Mouse (Mus musculus) megakaryocyte, embryonic 14.5 days (primary cell): ENCODE results near the gene Phf12. TPM values are rescaled to one million over a fixed set of nuclear protein-coding genes. Genes with fewer than 3 reads are reported as not detected.

Experiments
- H3K27me3 ChIP-seq: replicated peaks from 2 replicates; pipeline ENCODE3; 2012; ENCODE audit warnings: inconsistent platforms
- H3K36me3 ChIP-seq: replicated peaks from 2 replicates; pipeline ENCODE3; 2012; ENCODE audit warnings: low read length, inconsistent platforms, mixed read lengths
- H3K4me1 ChIP-seq: 2 replicates; pipeline ENCODE4 v1.6.1; 2012; ENCODE audit warnings: inconsistent platforms
- H3K4me3 ChIP-seq: replicated peaks from 2 replicates; pipeline ENCODE3; 2012; ENCODE audit warnings: moderate library complexity, mild to moderate bottlenecking, inconsistent platforms
- H3K9me3 ChIP-seq: 2 replicates; pipeline ENCODE4 v1.6.1; 2012; ENCODE audit warnings: inconsistent platforms
- FLI1 ChIP-seq: IDR thresholded peaks from 2 replicates; pipeline ENCODE4 v1.6.1; 2012; ENCODE audit warnings: low read length, inconsistent platforms, mixed read lengths
- GATA1 ChIP-seq: IDR thresholded peaks from 3 replicates; pipeline ENCODE4 v1.6.1; 2012; ENCODE audit warnings: mixed read lengths, low read length, inconsistent platforms, borderline replicate concordance
- polyA plus RNA-seq: library from polyadenylated mRNA; stranded (reverse); fragments of >175 nt; gene quantifications from 2 replicates; pipeline ENCODE4 v1.2.3, GENCODE M21; 2012; ENCODE audit warnings: low replicate concordance; ENCODE audit not compliant: insufficient read depth

Phf12 gene
- polyA plus RNA-seq, 1 experiment, result 75.4 TPM

DNA sequence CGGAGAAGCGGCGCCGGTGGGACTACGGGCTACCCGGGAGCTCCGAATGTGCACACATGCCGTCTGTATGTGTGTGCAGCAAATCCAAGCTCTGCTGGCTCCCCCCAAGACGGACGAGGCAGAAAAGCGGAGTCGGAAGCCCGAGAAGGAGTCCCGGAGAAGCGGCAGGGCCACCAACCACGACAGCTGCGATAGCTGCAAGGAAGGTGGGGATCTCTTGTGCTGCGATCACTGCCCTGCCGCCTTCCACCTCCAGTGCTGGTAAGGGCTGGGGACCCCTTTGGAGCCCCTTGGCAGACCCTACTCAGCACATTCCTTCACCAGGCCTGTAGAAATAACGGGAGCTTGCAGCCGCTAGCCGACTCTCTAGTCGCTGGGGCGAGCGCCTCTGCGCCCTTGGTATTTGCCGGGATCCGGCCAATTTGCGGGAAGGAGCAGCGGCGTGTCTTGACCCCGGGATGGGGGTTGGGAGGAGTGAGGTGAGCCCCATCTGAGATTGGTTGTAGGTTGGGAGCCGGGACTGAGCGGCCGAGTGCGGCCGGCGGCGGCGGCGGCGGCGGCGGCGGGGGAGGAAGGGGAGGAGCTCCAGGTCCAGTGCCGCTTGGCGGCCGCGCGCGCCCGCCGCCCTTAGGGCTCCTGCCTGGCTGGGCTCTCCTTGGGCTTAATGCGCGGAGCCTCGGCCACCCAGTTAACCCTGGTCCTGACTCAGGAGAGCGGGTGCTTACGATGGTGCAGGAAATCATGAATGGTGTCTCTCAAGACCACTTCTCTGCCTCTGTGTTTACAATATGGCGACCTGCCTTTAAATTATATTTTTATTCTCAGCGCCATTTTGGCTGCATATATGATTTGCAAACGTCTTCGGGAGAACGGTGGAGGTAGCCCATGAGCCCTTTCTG is 1.6 kb downstream of the Phf12 start:
- Histone ChIP-seq H3K4me3 (peak overlapping the region; percentile 98), H3K27me3 (no peaks in the 10 kb centered on the region), H3K9me3 (no peaks in the 10 kb centered on the region), H3K4me1 (peaks cover 41% of the 10 kb centered on the region), H3K36me3 (peaks cover 35% of the 10 kb centered on the region)
- TF ChIP-seq FLI1, result no peak

DNA sequence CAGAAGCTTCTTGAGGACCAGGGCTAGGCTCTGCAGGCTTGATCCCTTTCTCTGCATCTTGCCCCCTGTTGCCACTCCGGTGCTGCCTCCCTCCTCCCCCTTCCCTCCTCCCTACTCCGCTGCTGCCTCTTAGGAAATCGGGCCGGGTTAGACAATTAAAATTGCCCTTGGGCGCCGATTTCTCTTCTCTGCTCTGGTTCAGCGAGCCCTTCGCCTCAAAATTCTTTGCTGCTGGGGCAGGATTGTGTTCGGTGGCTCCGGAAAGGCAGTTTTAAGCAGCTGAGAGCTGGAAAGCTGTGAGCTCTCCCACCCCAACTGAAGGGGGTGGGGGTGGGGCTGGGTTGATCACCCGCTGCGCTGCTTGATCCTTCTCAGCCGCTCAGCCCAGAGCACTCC is 2.3 kb downstream of the Phf12 start:
- peaks cover 42% of the 10 kb centered on the region for H3K4me1 ChIP-seq
- peaks cover 42% of the 10 kb centered on the region for H3K36me3 ChIP-seq
- no peak for TF ChIP-seq FLI1
- no peak for TF ChIP-seq GATA1
- H3K27me3 ChIP-seq, result no peaks in the 10 kb centered on the region
- H3K4me3 ChIP-seq, result peak overlapping the region; percentile 98
- H3K9me3 ChIP-seq, result no peaks in the 10 kb centered on the region

GRCm38 (mm10) chr11:77985541-77986065 is 3.0 kb downstream of the Phf12 start:
- no peaks in the 10 kb centered on the region for H3K9me3 ChIP-seq
- H3K36me3 ChIP-seq, result peaks cover 48% of the 10 kb centered on the region
- peaks cover 38% of the 10 kb centered on the region for H3K4me1 ChIP-seq
- TF ChIP-seq GATA1, result no peak
- TF ChIP-seq FLI1, result no peak
- H3K4me3 ChIP-seq, result peak overlapping the region; percentile 98
- no peaks in the 10 kb centered on the region for H3K27me3 ChIP-seq

- no peaks in the 10 kb centered on the region for H3K27me3 ChIP-seq
- peaks cover 28% of the 10 kb centered on the region for H3K4me1 ChIP-seq
- no peaks in the 10 kb centered on the region for H3K9me3 ChIP-seq
- H3K36me3 ChIP-seq, result peaks cover 77% of the 10 kb centered on the region
- H3K4me3 ChIP-seq, result no peak overlapping the region
- TF ChIP-seq FLI1 (no peak), GATA1 (no peak)
Observed at GRCm38 (mm10) chr11:77989071-77989690, 6.6 kb downstream of the Phf12 start.

DNA sequence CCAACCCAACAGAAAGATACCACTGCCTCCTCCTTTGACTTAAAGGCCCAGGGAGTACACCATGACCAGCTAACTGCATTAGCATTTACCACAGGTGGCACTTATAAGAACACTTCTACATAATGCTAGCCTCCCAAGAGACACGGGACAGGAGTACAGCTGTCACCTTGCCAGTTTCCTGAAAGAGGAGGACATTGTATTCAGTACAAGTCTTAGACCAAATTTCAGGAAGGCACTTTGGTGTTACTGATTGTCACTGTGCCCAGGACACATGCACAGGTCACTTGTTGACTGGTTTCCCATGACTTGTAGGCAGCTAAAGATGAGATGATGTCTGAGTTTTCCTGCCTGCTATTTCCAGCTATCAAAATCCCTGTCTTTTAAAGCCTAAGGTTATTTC is 13.0 kb downstream of the Phf12 start:
- TF ChIP-seq FLI1 (no peak), GATA1 (no peak)
- Histone ChIP-seq H3K9me3 (no peaks in the 10 kb centered on the region), H3K36me3 (peaks cover 82% of the 10 kb centered on the region), H3K4me1 (peaks cover 12% of the 10 kb centered on the region; the same call in 1 of the 2 replicates), H3K27me3 (no peaks in the 10 kb centered on the region), H3K4me3 (no peak overlapping the region)

DNA sequence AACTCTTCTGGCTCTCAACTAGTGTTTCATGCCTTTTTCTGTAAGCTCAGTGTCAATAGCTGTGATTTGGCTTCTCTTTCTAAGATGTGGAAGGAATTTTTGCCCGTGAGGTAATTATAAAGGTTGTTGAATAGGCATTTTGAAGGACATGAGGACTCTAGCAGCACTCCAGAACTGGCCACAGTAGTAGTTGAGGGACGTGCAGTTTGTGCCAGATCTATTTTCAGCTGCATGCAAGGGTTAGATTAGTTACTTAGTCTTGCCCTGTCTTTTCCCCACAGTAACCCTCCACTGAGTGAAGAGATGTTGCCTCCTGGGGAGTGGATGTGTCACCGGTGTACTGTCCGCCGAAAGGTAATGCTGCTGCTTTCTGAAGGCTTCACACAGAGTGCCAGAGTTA is 23.9 kb downstream of the Phf12 start:
- Histone ChIP-seq H3K36me3 (peaks cover 91% of the 10 kb centered on the region), H3K4me1 (peaks cover 43% of the 10 kb centered on the region), H3K9me3 (no peaks in the 10 kb centered on the region), H3K4me3 (no peak overlapping the region), H3K27me3 (no peaks in the 10 kb centered on the region)
- TF ChIP-seq FLI1 (no peak), GATA1 (no peak)

- Histone ChIP-seq H3K27me3 (no peaks in the 10 kb centered on the region), H3K4me1 (no peaks in the 10 kb centered on the region), H3K36me3 (peaks cover 98% of the 10 kb centered on the region), H3K4me3 (no peak overlapping the region), H3K9me3 (no peaks in the 10 kb centered on the region)
- TF ChIP-seq FLI1 (no peak), GATA1 (no peak)
Observed at GRCm38 (mm10) chr11:78019676-78020075, 37.1 kb downstream of the Phf12 start.

DNA sequence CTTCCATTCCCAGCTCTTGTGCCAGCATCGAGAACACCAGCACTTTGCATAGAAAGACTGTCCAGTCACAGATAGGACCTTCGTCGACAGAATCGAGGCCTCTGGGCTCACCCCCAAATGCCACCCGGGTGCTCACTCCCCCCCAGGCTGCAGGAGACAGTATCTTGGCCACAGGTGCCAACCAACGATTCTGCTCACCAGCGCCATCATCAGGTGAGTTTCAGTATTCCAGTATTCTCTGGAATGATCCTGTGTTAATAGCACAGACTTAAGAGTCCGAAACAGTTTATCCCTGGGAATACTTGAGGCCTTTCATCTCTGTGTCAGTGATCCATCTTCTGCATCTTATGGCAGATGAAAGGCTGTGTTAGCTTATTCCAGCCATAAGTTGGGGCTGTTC is 41.1 kb downstream of the Phf12 start:
- no peaks in the 10 kb centered on the region for H3K27me3 ChIP-seq
- TF ChIP-seq GATA1 (no peak), FLI1 (no peak)
- peaks cover 1% of the 10 kb centered on the region; the same call in 1 of the 2 replicates for H3K4me1 ChIP-seq
- H3K9me3 ChIP-seq, result no peaks in the 10 kb centered on the region
- H3K4me3 ChIP-seq, result no peak overlapping the region
- peaks cover 96% of the 10 kb centered on the region for H3K36me3 ChIP-seq

DNA sequence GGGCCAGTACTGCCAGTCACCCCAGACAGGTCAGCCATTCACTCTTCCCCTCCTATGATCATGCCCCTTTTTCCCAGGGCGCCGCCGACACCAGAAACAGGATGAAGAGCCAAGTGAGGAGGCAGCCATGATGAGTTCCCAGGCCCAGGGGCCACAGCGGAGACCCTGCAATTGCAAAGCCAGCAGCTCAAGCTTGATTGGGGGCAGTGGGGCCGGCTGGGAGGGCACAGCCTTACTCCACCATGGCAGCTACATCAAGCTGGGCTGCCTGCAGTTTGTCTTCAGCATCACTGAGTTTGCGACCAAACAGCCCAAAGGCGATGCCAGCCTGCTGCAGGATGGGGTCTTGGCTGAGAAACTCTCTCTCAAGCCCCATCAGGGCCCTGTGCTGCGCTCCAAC is 46.7 kb downstream of the Phf12 start:
- H3K4me1 ChIP-seq, result peaks cover 49% of the 10 kb centered on the region
- no peak overlapping the region for H3K4me3 ChIP-seq
- H3K36me3 ChIP-seq, result peaks cover 65% of the 10 kb centered on the region

GRCm38 (mm10) chr11:78030600-78030999 is 48.0 kb downstream of the Phf12 start:
- TF ChIP-seq GATA1 (no peak), FLI1 (no peak)
- Histone ChIP-seq H3K27me3 (no peaks in the 10 kb centered on the region), H3K36me3 (peaks cover 59% of the 10 kb centered on the region), H3K4me1 (peaks cover 51% of the 10 kb centered on the region), H3K9me3 (no peaks in the 10 kb centered on the region), H3K4me3 (no peak overlapping the region)

More for the DNA sequence above, 46.7 kb downstream of the Phf12 start:
- Histone ChIP-seq H3K9me3 (no peaks in the 10 kb centered on the region), H3K27me3 (no peaks in the 10 kb centered on the region)
- no peak for TF ChIP-seq FLI1
- no peak for TF ChIP-seq GATA1

DNA sequence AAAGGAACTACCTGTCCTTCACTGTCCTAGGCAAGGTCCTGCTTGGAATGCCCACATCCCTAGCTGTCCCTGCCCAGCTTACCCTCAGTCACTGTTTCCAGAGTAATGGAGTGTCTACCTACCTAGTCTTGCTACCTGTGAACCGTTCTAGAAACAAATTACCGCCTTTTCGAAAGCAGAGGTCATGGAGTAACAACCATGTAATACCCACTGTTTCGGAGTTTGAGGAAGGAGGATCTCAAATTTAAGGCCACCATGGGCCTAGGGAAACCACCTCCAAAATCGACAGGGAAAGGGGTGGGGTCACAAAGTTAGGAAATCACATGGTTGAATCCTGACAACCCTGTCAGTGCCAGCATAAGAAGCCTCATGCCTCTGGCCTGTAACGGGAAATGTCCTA is 48.8 kb downstream of the Phf12 start:
- no peak for TF ChIP-seq GATA1
- TF ChIP-seq FLI1, result no peak
- H3K4me1 ChIP-seq, result peaks cover 51% of the 10 kb centered on the region
- no peaks in the 10 kb centered on the region for H3K27me3 ChIP-seq
- no peaks in the 10 kb centered on the region for H3K9me3 ChIP-seq
- peaks cover 51% of the 10 kb centered on the region for H3K36me3 ChIP-seq
- H3K4me3 ChIP-seq, result peak overlapping the region; percentile 93
